Mouse (Mus musculus) inflammation-experienced regulatory T-cells, adult 6 months (primary cell): ENCODE results near the gene Ifit1bl2. TPM values are rescaled to one million over a fixed set of nuclear protein-coding genes. Genes with fewer than 3 reads are reported as not detected.

ENCODE experiments used
- polyA plus RNA-seq, 3 experiments: library from polyadenylated mRNA; unstranded; fragments of 100-300 nt; shearing (Covaris generic); gene quantifications; one replicate each; pipeline ENCODE4 v1.2.1; 2017

Ifit1bl2 gene
- polyA plus RNA-seq, 3 experiments from 2014 or later: 1.1 to 1.3 (median 1.1) TPM

Other genes with a start within 250 kb of the Ifit1bl2 start
- gene Ch25h, start 165.6 kb downstream of the Ifit1bl2 start, polyA plus RNA-seq: under 1 TPM in 1 of 3 experiments, not detected in 2; 0.26 TPM
- 10 to 100 TPM; 64.4 to 96.0 (median 93.8) TPM for gene Lipa, start 113.3 kb downstream of the Ifit1bl2 start, polyA plus RNA-seq
- gene Ifit2, start 90.0 kb downstream of the Ifit1bl2 start, polyA plus RNA-seq: 10 to 100 TPM; 21.6 to 26.7 (median 26.3) TPM
- gene Ifit3, start 57.2 kb downstream of the Ifit1bl2 start, polyA plus RNA-seq: 10 to 100 TPM; 19.4 to 35.1 (median 26.7) TPM
- 100 to 1,000 TPM in 1 of 3 experiments, 10 to 100 TPM in 2; 76.3 to 104 (median 82.1) TPM for gene Ifit1bl1, start 38.8 kb downstream of the Ifit1bl2 start, polyA plus RNA-seq
- gene Ifit3b, start 32.8 kb downstream of the Ifit1bl2 start, polyA plus RNA-seq: 1 to 10 TPM; 4.1 to 6.7 (median 6.2) TPM
- gene Ifit1, start 128 bp upstream of the Ifit1bl2 start, polyA plus RNA-seq: 10 to 100 TPM; 33.8 to 38.0 (median 34.8) TPM
- under 1 TPM in 1 of 3 experiments, not detected in 2; 0.18 TPM for gene Slc16a12, start 106.5 kb upstream of the Ifit1bl2 start, polyA plus RNA-seq
- gene Pank1, start 238.7 kb upstream of the Ifit1bl2 start, polyA plus RNA-seq: under 1 TPM; 0.35 to 0.83 (median 0.52) TPM